Mouse (Mus musculus) hindbrain, embryonic 15.5 days (tissue): Measurements from ENCODE around the gene Oas1h. TPM values are rescaled to one million over a fixed set of nuclear protein-coding genes. Genes with fewer than 3 reads are reported as not detected.
"Not testable (repeated sequence)": the region's sequence is repeated elsewhere in the genome, so short reads cannot be mapped to it uniquely, and the experiment has no call there.

Experiments
- ATAC-seq: fragments of 200-750 bp; cut with Nextera tagmentation; 2 replicates; pipeline ENCODE4 v1.8.0; 2017; ENCODE audit warnings: low read depth, moderate number of reproducible peaks, moderate TSS enrichment; ENCODE audit not compliant: low FRiP score
- H3K27ac ChIP-seq: fragments of 300-500 bp; sonication (generic); replicated peaks from 2 replicates; pipeline ENCODE4 v1.5.1; 2015; ENCODE audit warnings: mild to moderate bottlenecking, inconsistent platforms
- H3K27me3 ChIP-seq: fragments of 300-500 bp; sonication (generic); 2 replicates; pipeline ENCODE4 v1.6.1; 2015; ENCODE audit warnings: control low read depth, inconsistent platforms
- H3K36me3 ChIP-seq: fragments of 300-500 bp; sonication (generic); 2 replicates; pipeline ENCODE4 v1.6.1; 2015; ENCODE audit warnings: control low read depth, inconsistent platforms
- H3K4me1 ChIP-seq: fragments of 300-500 bp; sonication (generic); replicated peaks from 2 replicates; pipeline ENCODE4 v1.6.1; 2015; ENCODE audit warnings: control low read depth, inconsistent platforms
- H3K4me2 ChIP-seq: fragments of 300-500 bp; sonication (generic); 2 replicates; pipeline ENCODE4 v1.6.1; 2015; ENCODE audit warnings: moderate library complexity, mild to moderate bottlenecking, inconsistent platforms
- H3K4me3 ChIP-seq: fragments of 300-500 bp; sonication (generic); 2 replicates; pipeline ENCODE4 v1.5.1; 2015; ENCODE audit warnings: mild to moderate bottlenecking, inconsistent platforms
- H3K9ac ChIP-seq: fragments of 300-500 bp; sonication (generic); 2 replicates; pipeline ENCODE4 v1.6.1; 2015; ENCODE audit warnings: inconsistent platforms
- H3K9me3 ChIP-seq: fragments of 300-500 bp; sonication (generic); 2 replicates; pipeline ENCODE4 v1.6.1; 2016; ENCODE audit warnings: control low read depth, inconsistent platforms
- WGBS: fragments of 180-500 bp; shearing (Covaris S2); methylation state at CpG from one replicate; pipeline ENCODE4 v1.1.7; 2015; 5-methylcytosine and 5-hydroxymethylcytosine counted together
- polyA plus RNA-seq: library from polyadenylated mRNA; unstranded; fragments of >200 nt; fragmentation: Nextera tagmentation; extraction: Ambion mirVana; gene quantifications from 2 replicates; pipeline ENCODE4 v1.2.1, GENCODE M21; 2015

The Oas1h gene
- polyA plus RNA-seq, 1 experiment from 2014 or later: not detected

- no peaks in the 10 kb centered on the region for H3K27me3 ChIP-seq
- no peak overlapping the region for H3K9ac ChIP-seq
- H3K9me3 ChIP-seq: peaks cover 6% of the 10 kb centered on the region; the same call in 1 of the 2 replicates
- ATAC-seq: no peak
- WGBS: 59% methylated on average over 3 of the region's 3 CpGs
- H3K4me1 ChIP-seq: no peaks in the 10 kb centered on the region
- H3K4me3 ChIP-seq: no peak overlapping the region
- H3K27ac ChIP-seq: no peak overlapping the region
- H3K36me3 ChIP-seq: no peaks in the 10 kb centered on the region
- no peak overlapping the region for H3K4me2 ChIP-seq
Measured at GRCm38 (mm10) chr5:120849601-120850136, 11.6 kb upstream of the Oas1h start.

GRCm38 (mm10) chr5:120859241-120859640 is 2.0 kb upstream of the Oas1h start:
- H3K27ac ChIP-seq: no peak overlapping the region
- no peak for ATAC-seq
- no peaks in the 10 kb centered on the region for H3K36me3 ChIP-seq
- H3K9ac ChIP-seq: no peak overlapping the region
- 87% methylated on average over 2 of the region's 2 CpGs for WGBS
- no peaks in the 10 kb centered on the region for H3K27me3 ChIP-seq
- no peaks in the 10 kb centered on the region for H3K4me1 ChIP-seq
- no peak overlapping the region for H3K4me2 ChIP-seq
- H3K9me3 ChIP-seq: peaks cover 4% of the 10 kb centered on the region; the same call in 1 of the 2 replicates
- H3K4me3 ChIP-seq: no peak overlapping the region

GRCm38 (mm10) chr5:120865336-120865860 is 4.2 kb downstream of the Oas1h start:
- Histone ChIP-seq H3K27ac (no peak overlapping the region), H3K9ac (no peak overlapping the region), H3K4me2 (no peak overlapping the region), H3K4me3 (no peak overlapping the region), H3K4me1 (no peaks in the 10 kb centered on the region), H3K36me3 (no peaks in the 10 kb centered on the region), H3K9me3 (no peaks in the 10 kb centered on the region), H3K27me3 (no peaks in the 10 kb centered on the region)
- 80% methylated on average over 3 of the region's 3 CpGs for WGBS
- no peak for ATAC-seq

- H3K36me3 ChIP-seq: no peaks in the 10 kb centered on the region
- H3K4me1 ChIP-seq: no peaks in the 10 kb centered on the region
- no peak overlapping the region for H3K9ac ChIP-seq
- no peak for ATAC-seq
- H3K4me3 ChIP-seq: no peak overlapping the region
- 81% methylated on average over 7 of the region's 7 CpGs for WGBS
- no peaks in the 10 kb centered on the region for H3K27me3 ChIP-seq
- H3K9me3 ChIP-seq: no peaks in the 10 kb centered on the region
- H3K27ac ChIP-seq: no peak overlapping the region
- no peak overlapping the region for H3K4me2 ChIP-seq
Measured at GRCm38 (mm10) chr5:120869436-120870015, 8.3 kb downstream of the Oas1h start.

- Histone ChIP-seq H3K4me3 (no peak overlapping the region), H3K36me3 (no peaks in the 10 kb centered on the region), H3K9me3 (no peaks in the 10 kb centered on the region), H3K27ac (no peak overlapping the region), H3K4me2 (no peak overlapping the region), H3K4me1 (no peaks in the 10 kb centered on the region), H3K27me3 (no peaks in the 10 kb centered on the region), H3K9ac (no peak overlapping the region)
- ATAC-seq: no peak
- WGBS: 65% methylated on average over 3 of the region's 3 CpGs
Measured at GRCm38 (mm10) chr5:120870081-120870480, 8.9 kb downstream of the Oas1h start.

GRCm38 (mm10) chr5:120870782-120871181 is 9.6 kb downstream of the Oas1h start:
- Histone ChIP-seq H3K36me3 (no peaks in the 10 kb centered on the region), H3K27me3 (no peaks in the 10 kb centered on the region), H3K4me3 (no peak overlapping the region), H3K27ac (no peak overlapping the region), H3K9me3 (no peaks in the 10 kb centered on the region), H3K4me1 (no peaks in the 10 kb centered on the region), H3K4me2 (no peak overlapping the region), H3K9ac (no peak overlapping the region)
- no peak for ATAC-seq
- WGBS: 84% methylated on average over 7 of the region's 7 CpGs

- Histone ChIP-seq H3K4me2 (no peak overlapping the region), H3K4me3 (no peak overlapping the region), H3K4me1 (no peaks in the 10 kb centered on the region), H3K36me3 (no peaks in the 10 kb centered on the region), H3K9ac (no peak overlapping the region), H3K9me3 (no peaks in the 10 kb centered on the region), H3K27me3 (no peaks in the 10 kb centered on the region), H3K27ac (no peak overlapping the region)
- no peak for ATAC-seq
- 60% methylated on average over 2 of the region's 2 CpGs for WGBS
Measured at GRCm38 (mm10) chr5:120871469-120871868, 10.2 kb downstream of the Oas1h start.

GRCm38 (mm10) chr5:120876839-120877238 is 15.6 kb downstream of the Oas1h start:
- not testable (repeated sequence) for H3K36me3 ChIP-seq, H3K4me2 ChIP-seq, ATAC-seq, H3K27me3 ChIP-seq, H3K9ac ChIP-seq, H3K4me3 ChIP-seq, H3K9me3 ChIP-seq, H3K27ac ChIP-seq, H3K4me1 ChIP-seq
- 70% methylated on average over 2 of the region's 3 CpGs for WGBS

GRCm38 (mm10) chr5:120877407-120877806 is 16.2 kb downstream of the Oas1h start:
- not testable (repeated sequence) for H3K36me3 ChIP-seq, H3K9ac ChIP-seq, H3K4me1 ChIP-seq, H3K4me2 ChIP-seq, H3K9me3 ChIP-seq, H3K27me3 ChIP-seq, H3K27ac ChIP-seq, ATAC-seq, H3K4me3 ChIP-seq
- 80% methylated on average over 2 of the region's 2 CpGs for whole genome bisulfite sequencing

GRCm38 (mm10) chr5:120878803-120879202 is 17.6 kb downstream of the Oas1h start:
- not testable (repeated sequence) for H3K4me3 ChIP-seq, H3K36me3 ChIP-seq, H3K27ac ChIP-seq, H3K27me3 ChIP-seq, H3K4me2 ChIP-seq, H3K4me1 ChIP-seq, ATAC-seq, H3K9me3 ChIP-seq, H3K9ac ChIP-seq
- 65% methylated on average over 2 of the region's 2 CpGs for WGBS

GRCm38 (mm10) chr5:120881681-120882080 is 20.5 kb downstream of the Oas1h start:
- H3K27ac ChIP-seq, H3K36me3 ChIP-seq, ATAC-seq, H3K4me1 ChIP-seq, H3K9me3 ChIP-seq, H3K4me3 ChIP-seq, H3K27me3 ChIP-seq, H3K4me2 ChIP-seq, H3K9ac ChIP-seq: not testable (repeated sequence)
- 97% methylated on average over 6 of the region's 6 CpGs for WGBS

GRCm38 (mm10) chr5:120887413-120887812 is 26.2 kb downstream of the Oas1h start, which contains the start of gene Oas1g:
Gene Oas1g (minus strand): TSS chr5:120887613.
- not testable (repeated sequence) for H3K27ac ChIP-seq, H3K4me1 ChIP-seq, H3K9ac ChIP-seq, H3K4me3 ChIP-seq, H3K4me2 ChIP-seq, H3K9me3 ChIP-seq, H3K27me3 ChIP-seq, H3K36me3 ChIP-seq, ATAC-seq
- WGBS: 35% methylated on average over 6 of the region's 9 CpGs

- ATAC-seq: no peak
- Histone ChIP-seq H3K9ac (no peak overlapping the region), H3K4me3 (no peak overlapping the region), H3K27ac (no peak overlapping the region), H3K4me1 (no peaks in the 10 kb centered on the region), H3K27me3 (no peaks in the 10 kb centered on the region), H3K36me3 (no peaks in the 10 kb centered on the region), H3K4me2 (no peak overlapping the region), H3K9me3 (no peaks in the 10 kb centered on the region)
- 53% methylated on average over 6 of the region's 6 CpGs for WGBS
Measured at GRCm38 (mm10) chr5:120887831-120888230, 26.6 kb downstream of the Oas1h start.
